Comparison of ENCODE assay signal across 8 mouse cellular contexts in genomic region chr19:6909021-6909420, GRCm38 (mm10). TPM values are rescaled to one million over a fixed set of nuclear protein-coding genes. Genes with fewer than 3 reads are reported as not detected.
DNase-seq lines count a peak whose midpoint lies in the region; ATAC-seq and TF ChIP-seq lines count a peak whose summit lies in the region.

No protein-coding gene starts in this region.

- no peak for DNase-seq in kidney, adult 2 months
- DNase-seq in kidney, adult 18-20 months: no peak
- DNase-seq in R1 (ENCODE audit: low read depth, low spot score): peak; percentile 29
- no peak for DNase-seq in hindbrain, embryonic 14.5 days (ENCODE audit: low spot score)
- no peak for DNase-seq in testis, postnatal 14 days (ENCODE audit: low spot score)
- no peak for DNase-seq in urinary bladder, postnatal 10 days (ENCODE audit: low spot score)
- DNase-seq in right cerebral cortex, adult 2 months (ENCODE audit: low spot score in 2 of 2): no peak

- H3K4me1 ChIP-seq in kidney, adult 2 months (ENCODE audit: control insufficient read depth, insufficient read depth, low read length): peaks cover 28% of the 10 kb centered on the region; the same call in 1 of the 2 replicates
- H3K4me1 ChIP-seq in hindbrain, embryonic 14.5 days (replicated peaks; ENCODE audit: control insufficient read depth, insufficient read depth, low read length): peaks cover 27% of the 10 kb centered on the region
- H3K4me1 ChIP-seq in midbrain, embryonic 13.5 days (replicated peaks): peaks cover 36% of the 10 kb centered on the region

- peaks cover 3% of the 10 kb centered on the region for H3K36me3 ChIP-seq in kidney, adult 2 months (ENCODE audit: control insufficient read depth, insufficient read depth, low read length)
- peaks cover 65% of the 10 kb centered on the region for H3K36me3 ChIP-seq in hindbrain, embryonic 14.5 days (replicated peaks; ENCODE audit: control insufficient read depth, insufficient read depth)
- H3K36me3 ChIP-seq in midbrain, embryonic 13.5 days: peaks cover 62% of the 10 kb centered on the region

- H3K4me3 ChIP-seq in kidney, adult 2 months (ENCODE audit: insufficient read depth, low read depth, low read length): peak overlapping the region; percentile 56
- peak overlapping the region; percentile 71 for H3K4me3 ChIP-seq in hindbrain, embryonic 14.5 days (replicated peaks; ENCODE audit: low read length)
- peak overlapping the region; percentile 64 for H3K4me3 ChIP-seq in midbrain, embryonic 13.5 days (replicated peaks)

- H3K27ac ChIP-seq in kidney, adult 2 months (ENCODE audit: insufficient read depth, low read depth, low read length): peak overlapping the region; percentile 72
- H3K27ac ChIP-seq in hindbrain, embryonic 14.5 days: peak overlapping the region; percentile 97
- H3K27ac ChIP-seq in midbrain, embryonic 13.5 days: peak overlapping the region; percentile 95

- no peaks in the 10 kb centered on the region for H3K9me3 ChIP-seq in hindbrain, embryonic 14.5 days (ENCODE audit: control insufficient read depth, low read length)
- H3K9me3 ChIP-seq in midbrain, embryonic 13.5 days: no peaks in the 10 kb centered on the region

- TF ChIP-seq CTCF in kidney, adult 2 months (conservative IDR thresholded peaks at IDR 0.05; ENCODE audit: insufficient read depth, insufficient read length, low read depth, low read length): no peak

- H3K9ac ChIP-seq in hindbrain, embryonic 14.5 days: peak overlapping the region; percentile 83
- H3K9ac ChIP-seq in midbrain, embryonic 13.5 days (replicated peaks): peak overlapping the region; percentile 79

- H3K27me3 ChIP-seq in kidney, adult 2 months (replicated peaks; ENCODE audit: control insufficient read depth, insufficient read depth, low read length): no peaks in the 10 kb centered on the region
- no peaks in the 10 kb centered on the region for H3K27me3 ChIP-seq in hindbrain, embryonic 14.5 days (ENCODE audit: control insufficient read depth, insufficient read depth, low read length)
- no peaks in the 10 kb centered on the region for H3K27me3 ChIP-seq in midbrain, embryonic 13.5 days

- under 1% methylated on average over 11 of the region's 11 CpGs for WGBS in kidney, adult 2 months
- WGBS in hindbrain, embryonic 14.5 days: 9% methylated on average over 11 of the region's 11 CpGs
- WGBS in midbrain, embryonic 13.5 days: 13% methylated on average over 11 of the region's 11 CpGs

- peak overlapping the region; percentile 94 for H3K4me2 ChIP-seq in hindbrain, embryonic 14.5 days (replicated peaks)
- peak overlapping the region; percentile 81 for H3K4me2 ChIP-seq in midbrain, embryonic 13.5 days (replicated peaks)

- no peak for TF ChIP-seq POLR2A in kidney, adult 2 months (IDR thresholded peaks at IDR 0.05; ENCODE audit: low read depth, low read length)

- no peak for ATAC-seq in hindbrain, embryonic 14.5 days (ENCODE audit: low FRiP score)
- ATAC-seq in midbrain, embryonic 13.5 days: no peak

RNA-seq across cellular contexts. Expression of gene Trmt112, which starts 0.5 kb away (rescaled TPM):
- polyA plus RNA-seq in kidney, adult 2 months (2012; rRNA removed): 133 and 146 TPM in 2 replicates
- polyA plus RNA-seq in hindbrain, embryonic 14.5 days (2014; fragmentation: Nextera tagmentation; extraction: Ambion mirVana): 107 and 118 TPM in 2 replicates
- 136 and 139 TPM in 2 replicates for polyA plus RNA-seq in midbrain, embryonic 13.5 days (2015; fragmentation: Nextera tagmentation; extraction: Ambion mirVana)

RNA-seq across cellular contexts. Expression of gene Prdx5, which starts 0.9 kb away (rescaled TPM):
- 1,575 and 2,285 TPM in 2 replicates for polyA plus RNA-seq in kidney, adult 2 months (2012; rRNA removed)
- 291 and 300 TPM in 2 replicates for polyA plus RNA-seq in hindbrain, embryonic 14.5 days (2014; fragmentation: Nextera tagmentation; extraction: Ambion mirVana)
- 231 and 236 TPM in 2 replicates for polyA plus RNA-seq in midbrain, embryonic 13.5 days (2015; fragmentation: Nextera tagmentation; extraction: Ambion mirVana)

RNA-seq across cellular contexts. Expression of gene Esrra, which starts 12.6 kb away (rescaled TPM):
- 134 and 155 TPM in 2 replicates for polyA plus RNA-seq in kidney, adult 2 months (2012; rRNA removed)
- polyA plus RNA-seq in hindbrain, embryonic 14.5 days (2014; fragmentation: Nextera tagmentation; extraction: Ambion mirVana): 6.2 and 7.3 TPM in 2 replicates
- 14.5 and 18.3 TPM in 2 replicates for polyA plus RNA-seq in midbrain, embryonic 13.5 days (2015; fragmentation: Nextera tagmentation; extraction: Ambion mirVana)

RNA-seq across cellular contexts. Expression of gene Catsperz, which starts 16.2 kb away (rescaled TPM):
- polyA plus RNA-seq in kidney, adult 2 months (2012; rRNA removed): 0.44 and 0.99 TPM in 2 replicates
- 1.7 and 2.3 TPM in 2 replicates for polyA plus RNA-seq in hindbrain, embryonic 14.5 days (2014; fragmentation: Nextera tagmentation; extraction: Ambion mirVana)
- 0.55 TPM in 1 of 2 replicates, not detected in the other for polyA plus RNA-seq in midbrain, embryonic 13.5 days (2015; fragmentation: Nextera tagmentation; extraction: Ambion mirVana)

RNA-seq across cellular contexts. Expression of gene Kcnk4, which starts 25.3 kb away (rescaled TPM):
- polyA plus RNA-seq in kidney, adult 2 months (2012; rRNA removed): 0.07 and 0.08 TPM in 2 replicates
- 8.5 and 10.9 TPM in 2 replicates for polyA plus RNA-seq in hindbrain, embryonic 14.5 days (2014; fragmentation: Nextera tagmentation; extraction: Ambion mirVana)
- polyA plus RNA-seq in midbrain, embryonic 13.5 days (2015; fragmentation: Nextera tagmentation; extraction: Ambion mirVana): 0.28 and 0.79 TPM in 2 replicates
